Mouse (Mus musculus): Measurements from ENCODE around the gene Tut1. TPM values are rescaled to one million over a fixed set of nuclear protein-coding genes. Genes with fewer than 3 reads are reported as not detected.
A peak's percentile ranks its signal among the peaks of the same experiment; 100 is the strongest.

The Tut1 gene
- polyA plus RNA-seq, 1 experiment from 2014 or later, result 36.5 TPM

DNA sequence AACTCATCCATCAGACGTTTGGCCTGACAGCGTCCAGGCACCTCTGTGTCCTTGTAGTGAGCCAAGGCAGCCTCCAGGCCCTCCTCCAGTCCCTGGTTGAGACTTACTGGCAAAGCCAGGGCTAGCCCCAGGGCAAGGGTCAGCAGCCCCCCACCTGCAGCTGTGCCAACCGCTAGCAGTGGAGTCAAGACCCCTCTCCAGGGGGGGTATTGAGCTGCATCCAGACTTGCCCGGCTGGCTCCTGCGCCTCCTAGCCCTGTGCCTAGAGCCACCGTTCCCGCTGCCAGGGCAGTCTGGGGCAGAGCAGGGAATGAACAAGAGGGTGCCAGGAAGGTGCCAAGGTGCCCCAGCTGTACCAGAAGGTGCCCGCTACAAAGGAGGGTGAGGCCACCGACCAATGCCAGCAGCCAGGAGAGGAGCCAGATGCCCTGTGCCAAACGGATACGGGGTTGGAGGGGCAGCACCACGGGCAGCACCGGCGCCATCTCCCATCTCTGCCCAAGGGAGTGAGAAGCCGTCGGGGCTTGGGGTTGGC is 24.9 kb upstream of the Tut1 start:
- H3K9ac ChIP-seq, result peak overlapping the region; percentile 91
- no peaks in the 10 kb centered on the region for H3K9me3 ChIP-seq
- ATAC-seq (ENCODE audit: low FRiP score, low read depth), result peak; percentile 13; the same call in 1 of the 2 replicates
- H3K4me3 ChIP-seq, result peak overlapping the region; percentile 80
- H3K4me2 ChIP-seq (replicated peaks), result peak overlapping the region; percentile 72
- peaks cover 11% of the 10 kb centered on the region for H3K4me1 ChIP-seq
- no peaks in the 10 kb centered on the region for H3K27me3 ChIP-seq
- WGBS, result 20% methylated on average over 16 of the region's 16 CpGs
- H3K36me3 ChIP-seq, result peaks cover 49% of the 10 kb centered on the region
- peak overlapping the region; percentile 74; the same call in 1 of the 2 replicates for H3K27ac ChIP-seq

- no peaks in the 10 kb centered on the region for H3K27me3 ChIP-seq
- peak within 1 kb of the TSS; percentile 91 for H3K9ac ChIP-seq
- under 1% methylated on average over 59 of the region's 74 CpGs for WGBS
- ATAC-seq (ENCODE audit: low FRiP score, low read depth), result peak; percentile 84
- H3K27ac ChIP-seq, result peak within 1 kb of the TSS; percentile 74
- H3K36me3 ChIP-seq, result peaks cover 56% of the 10 kb centered on the region
- H3K4me2 ChIP-seq (replicated peaks), result peak within 1 kb of the TSS; percentile 72
- H3K9me3 ChIP-seq, result no peaks in the 10 kb centered on the region
- H3K4me3 ChIP-seq, result peak within 1 kb of the TSS; percentile 80
- peaks cover 11% of the 10 kb centered on the region for H3K4me1 ChIP-seq
Measured at GRCm38 (mm10) chr19:8929224-8930088, 24.2 kb upstream of the Tut1 start, which contains the start of the genes Rom1 and Eml3. Gene Rom1 (minus strand): TSS chr19:8929356. Gene Eml3 (plus strand): TSS chr19:8929552.

GRCm38 (mm10) chr19:8930117-8930516 is 23.5 kb upstream of the Tut1 start:
- Histone ChIP-seq H3K36me3 (peaks cover 62% of the 10 kb centered on the region), H3K4me3 (peak overlapping the region; percentile 80), H3K4me2 (replicated peaks) (peak overlapping the region; percentile 72), H3K9ac (peak overlapping the region; percentile 91), H3K4me1 (peaks cover 11% of the 10 kb centered on the region), H3K27ac (peak overlapping the region; percentile 74; the same call in 1 of the 2 replicates), H3K27me3 (no peaks in the 10 kb centered on the region), H3K9me3 (no peaks in the 10 kb centered on the region)
- no peak for ATAC-seq (ENCODE audit: low FRiP score, low read depth)
- 7% methylated on average over 11 of the region's 11 CpGs for whole genome bisulfite sequencing

GRCm38 (mm10) chr19:8930771-8931170 is 22.9 kb upstream of the Tut1 start:
- ATAC-seq (ENCODE audit: low FRiP score, low read depth), result no peak
- peak overlapping the region; percentile 72 for H3K4me2 ChIP-seq (replicated peaks)
- H3K4me3 ChIP-seq, result peak overlapping the region; percentile 80
- no peak overlapping the region for H3K27ac ChIP-seq
- peak overlapping the region; percentile 91 for H3K9ac ChIP-seq
- H3K27me3 ChIP-seq, result no peaks in the 10 kb centered on the region
- peaks cover 11% of the 10 kb centered on the region for H3K4me1 ChIP-seq
- peaks cover 62% of the 10 kb centered on the region for H3K36me3 ChIP-seq
- no peaks in the 10 kb centered on the region for H3K9me3 ChIP-seq
- 73% methylated on average over 7 of the region's 7 CpGs for WGBS

DNA sequence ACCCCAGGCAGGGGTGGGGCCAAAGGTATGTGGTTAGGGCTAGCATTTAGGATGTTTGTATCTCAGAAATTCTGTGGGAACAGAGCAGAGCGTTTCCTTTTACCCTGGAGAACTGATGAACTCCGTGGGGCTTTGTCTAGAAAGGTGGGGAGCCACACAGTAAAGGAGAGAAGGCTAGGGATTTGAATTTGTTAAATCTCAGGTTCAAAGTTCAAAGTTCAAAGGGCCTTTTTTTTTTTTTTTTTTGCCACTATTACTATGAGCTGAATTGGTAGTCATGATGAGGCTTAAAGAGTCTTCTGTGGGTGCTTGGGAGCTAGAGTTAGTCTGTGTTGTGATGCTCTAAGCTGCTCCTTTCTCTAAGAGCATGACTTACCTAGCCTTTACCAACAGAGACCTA is 16.9 kb upstream of the Tut1 start:
- Histone ChIP-seq H3K36me3 (peaks cover 71% of the 10 kb centered on the region), H3K9ac (no peak overlapping the region), H3K9me3 (no peaks in the 10 kb centered on the region), H3K27me3 (no peaks in the 10 kb centered on the region), H3K4me3 (no peak overlapping the region), H3K27ac (no peak overlapping the region), H3K4me1 (peaks cover 14% of the 10 kb centered on the region), H3K4me2 (replicated peaks) (no peak overlapping the region)
- no peak for ATAC-seq (ENCODE audit: low FRiP score, low read depth)
- 86% methylated on average over 2 of the region's 2 CpGs for WGBS

DNA sequence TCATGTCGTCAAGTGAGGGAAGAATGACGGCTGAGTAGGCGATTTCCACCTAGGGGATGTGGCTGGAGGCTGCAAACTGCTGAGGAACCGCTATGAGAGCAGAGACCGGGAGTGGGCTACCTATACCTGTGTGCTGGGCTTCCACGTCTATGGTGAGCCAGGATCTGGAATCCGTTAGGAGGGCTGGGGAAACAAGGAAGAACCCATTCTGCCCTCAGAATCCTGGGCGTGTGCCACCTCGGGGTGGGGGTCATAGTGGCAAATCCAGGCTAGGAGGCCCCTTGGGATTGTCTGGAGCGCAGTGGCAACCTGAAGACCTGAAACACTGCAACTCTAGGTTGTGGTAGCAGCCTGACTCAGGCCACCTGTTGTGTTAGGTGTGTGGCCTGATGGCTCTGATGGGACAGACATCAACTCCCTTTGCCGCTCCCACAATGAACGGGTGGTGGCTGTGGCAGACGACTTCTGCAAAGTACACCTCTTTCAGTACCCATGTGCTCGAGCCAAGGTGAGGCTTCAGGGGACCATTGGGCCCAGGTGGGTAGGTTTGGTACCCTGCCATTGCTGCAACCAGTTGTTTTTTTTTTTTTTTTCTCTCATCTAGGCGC is 13.0 kb upstream of the Tut1 start:
- 72% methylated on average over 15 of the region's 15 CpGs for WGBS
- no peak for ATAC-seq (ENCODE audit: low FRiP score, low read depth)
- Histone ChIP-seq H3K9me3 (no peaks in the 10 kb centered on the region), H3K27ac (peak overlapping the region; percentile 99; the same call in 1 of the 2 replicates), H3K4me1 (peaks cover 40% of the 10 kb centered on the region), H3K4me2 (replicated peaks) (peak overlapping the region; percentile 73), H3K4me3 (peak overlapping the region; percentile 97), H3K36me3 (peaks cover 61% of the 10 kb centered on the region), H3K9ac (peak overlapping the region; percentile 100), H3K27me3 (no peaks in the 10 kb centered on the region)

DNA sequence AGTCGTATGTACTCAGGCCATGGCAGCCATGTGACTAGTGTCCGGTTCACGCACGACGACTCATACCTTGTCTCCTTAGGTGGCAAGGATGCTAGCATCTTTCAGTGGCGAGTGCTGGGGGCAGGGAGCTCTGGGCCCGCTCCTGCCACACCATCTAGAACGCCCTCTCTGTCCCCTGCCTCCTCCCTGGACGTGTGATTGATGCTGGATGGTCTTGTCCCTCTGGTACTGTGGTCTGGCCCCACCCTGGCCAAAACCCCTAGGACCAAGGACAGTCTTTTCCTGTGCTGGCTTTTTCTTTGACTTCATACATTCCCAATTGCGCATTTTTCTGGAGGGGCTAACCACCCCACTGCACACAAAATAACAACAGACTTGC is 12.5 kb upstream of the Tut1 start:
- Histone ChIP-seq H3K4me3 (peak overlapping the region; percentile 97), H3K27me3 (no peaks in the 10 kb centered on the region), H3K36me3 (peaks cover 62% of the 10 kb centered on the region), H3K9ac (peak overlapping the region; percentile 100), H3K4me1 (peaks cover 40% of the 10 kb centered on the region), H3K9me3 (no peaks in the 10 kb centered on the region), H3K27ac (peak overlapping the region; percentile 99), H3K4me2 (replicated peaks) (peak overlapping the region; percentile 73)
- WGBS, result 31% methylated on average over 10 of the region's 10 CpGs
- peak; percentile 25 for ATAC-seq (ENCODE audit: low FRiP score, low read depth)

- peak within 1 kb of the TSS; percentile 97 for H3K4me3 ChIP-seq
- peak; percentile 91 for ATAC-seq (ENCODE audit: low FRiP score, low read depth)
- H3K36me3 ChIP-seq, result peaks cover 62% of the 10 kb centered on the region
- peaks cover 40% of the 10 kb centered on the region for H3K4me1 ChIP-seq
- peak within 1 kb of the TSS; percentile 99 for H3K27ac ChIP-seq
- H3K27me3 ChIP-seq, result no peaks in the 10 kb centered on the region
- H3K9me3 ChIP-seq, result no peaks in the 10 kb centered on the region
- WGBS, result under 1% methylated on average over 64 of the region's 64 CpGs
- peak within 1 kb of the TSS; percentile 100 for H3K9ac ChIP-seq
- peak within 1 kb of the TSS; percentile 73 for H3K4me2 ChIP-seq (replicated peaks)
Measured at GRCm38 (mm10) chr19:8941515-8942217, 12.0 kb upstream of the Tut1 start, which contains the start of gene Mta2. Gene Mta2 (plus strand): TSS chr19:8941875.

GRCm38 (mm10) chr19:8942276-8942964 is 11.2 kb upstream of the Tut1 start:
- H3K4me2 ChIP-seq (replicated peaks), result peak overlapping the region; percentile 73
- H3K27ac ChIP-seq, result peak overlapping the region; percentile 99
- peak overlapping the region; percentile 100 for H3K9ac ChIP-seq
- H3K4me1 ChIP-seq, result peaks cover 40% of the 10 kb centered on the region
- no peaks in the 10 kb centered on the region for H3K27me3 ChIP-seq
- WGBS, result under 1% methylated on average over 46 of the region's 46 CpGs
- peaks cover 63% of the 10 kb centered on the region for H3K36me3 ChIP-seq
- H3K9me3 ChIP-seq, result no peaks in the 10 kb centered on the region
- H3K4me3 ChIP-seq, result peak overlapping the region; percentile 97
- ATAC-seq (ENCODE audit: low FRiP score, low read depth), result peak; percentile 34

- Histone ChIP-seq H3K4me1 (peaks cover 40% of the 10 kb centered on the region), H3K4me2 (replicated peaks) (peak overlapping the region; percentile 73), H3K9ac (peak overlapping the region; percentile 100), H3K4me3 (peak overlapping the region; percentile 97), H3K27me3 (no peaks in the 10 kb centered on the region), H3K36me3 (peaks cover 63% of the 10 kb centered on the region), H3K9me3 (no peaks in the 10 kb centered on the region), H3K27ac (no peak overlapping the region)
- ATAC-seq (ENCODE audit: low FRiP score, low read depth), result no peak
- 61% methylated on average over 2 of the region's 2 CpGs for WGBS
Measured at GRCm38 (mm10) chr19:8943047-8943446, 10.6 kb upstream of the Tut1 start.

DNA sequence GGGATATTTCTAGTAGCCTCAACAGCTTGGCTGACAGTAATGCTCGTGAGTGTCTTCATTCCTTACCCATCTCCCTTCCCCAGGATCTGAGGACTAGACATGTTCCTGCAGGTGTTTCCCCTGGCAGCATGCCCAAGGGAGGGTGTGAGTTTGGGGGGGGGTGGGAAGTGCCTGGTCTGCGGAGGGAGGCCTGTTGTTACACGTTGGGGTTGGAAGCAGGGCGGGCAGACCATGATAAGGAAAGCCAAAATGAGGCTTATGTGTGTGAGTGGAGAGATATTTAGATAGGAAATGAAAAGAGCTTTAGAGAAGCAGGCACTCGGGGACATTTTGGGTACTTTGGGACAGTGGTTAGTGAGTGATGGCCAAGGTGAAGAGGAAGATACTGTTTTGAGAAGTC is 9.6 kb upstream of the Tut1 start:
- Histone ChIP-seq H3K4me3 (peak overlapping the region; percentile 97), H3K36me3 (peaks cover 63% of the 10 kb centered on the region), H3K27me3 (no peaks in the 10 kb centered on the region), H3K4me1 (peaks cover 40% of the 10 kb centered on the region), H3K4me2 (replicated peaks) (peak overlapping the region; percentile 73), H3K9ac (peak overlapping the region; percentile 100; the same call in 1 of the 2 replicates), H3K9me3 (no peaks in the 10 kb centered on the region), H3K27ac (peak overlapping the region; percentile 63; the same call in 1 of the 2 replicates)
- no peak for ATAC-seq (ENCODE audit: low FRiP score, low read depth)
- 54% methylated on average over 5 of the region's 5 CpGs for WGBS

Measured in limb, embryonic 13.5 days (tissue).